Mouse (Mus musculus): ENCODE data around the gene Rfwd3. TPM values are rescaled to one million over a fixed set of nuclear protein-coding genes. Genes with fewer than 3 reads are reported as not detected.

Gene Rfwd3
- polyA plus RNA-seq (2015; fragmentation: Nextera tagmentation; extraction: Ambion mirVana) = 16.0 and 16.1 TPM in 2 replicates

DNA sequence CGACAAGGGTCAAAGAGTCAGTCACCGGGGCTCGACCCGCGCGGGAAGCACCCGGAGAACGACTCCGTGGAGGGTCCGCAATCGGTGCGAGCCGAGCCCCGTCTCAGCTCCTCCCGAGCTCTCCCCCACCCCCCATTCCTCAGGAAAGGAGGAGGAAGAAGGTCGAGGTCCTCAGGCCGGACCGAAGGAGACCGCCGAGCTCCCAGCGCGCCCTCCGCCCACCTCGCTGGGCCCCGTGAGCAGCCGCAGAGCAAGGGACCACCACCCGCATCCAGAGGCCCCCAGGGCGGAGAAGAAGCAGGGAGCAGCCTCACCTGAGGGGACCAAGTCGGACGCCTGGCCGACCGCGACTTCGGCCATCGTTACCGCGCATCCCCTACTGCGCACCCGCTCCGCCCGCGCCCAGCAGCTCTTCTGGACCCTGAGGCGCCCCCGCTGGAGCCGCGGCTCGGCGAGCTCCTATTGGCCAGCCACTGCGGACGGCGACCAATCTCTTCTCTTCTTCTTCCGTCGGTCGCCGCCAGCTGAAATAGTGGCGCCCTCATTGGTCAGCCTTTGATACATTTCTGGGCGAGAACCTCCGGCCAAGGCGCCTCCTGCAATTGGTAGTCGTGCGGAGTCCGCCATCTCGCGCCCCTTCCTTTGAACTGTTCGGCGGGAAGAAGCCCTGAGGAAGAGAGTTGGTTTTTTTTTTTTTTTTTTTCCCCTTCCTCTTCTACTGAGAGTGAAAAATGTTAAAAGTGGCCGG lies at the start of gene Rfwd3:
Rfwd3 (minus strand) TSS at position 402 of the 748 bp plus-strand sequence.
- peak within 1 kb of the TSS; percentile 79 for H3K27ac ChIP-seq (ENCODE audit: low read depth, low read length)
- H3K36me3 ChIP-seq (ENCODE audit: control insufficient read depth, insufficient read depth) = peaks cover under 1% of the 10 kb centered on the region; the same call in 1 of the 2 replicates
- peak; percentile 49 for TF ChIP-seq CTCF (IDR thresholded peaks at IDR 0.05; ENCODE audit: low read depth)
- ATAC-seq = peak; percentile 99
- peak within 1 kb of the TSS; percentile 73 for H3K4me2 ChIP-seq (replicated peaks; ENCODE audit: low read depth)
- H3K27me3 ChIP-seq (replicated peaks; ENCODE audit: control insufficient read depth, insufficient read depth, low read length) = no peaks in the 10 kb centered on the region
- H3K9ac ChIP-seq (ENCODE audit: low read depth, low read length) = peak within 1 kb of the TSS; percentile 94
- H3K9me3 ChIP-seq (ENCODE audit: control insufficient read depth) = no peaks in the 10 kb centered on the region
- H3K4me1 ChIP-seq (replicated peaks; ENCODE audit: control insufficient read depth, insufficient read depth, low read length) = no peaks in the 10 kb centered on the region
- H3K4me3 ChIP-seq (ENCODE audit: low read depth, low read length) = peak within 1 kb of the TSS; percentile 95
- under 1% methylated on average over 63 of the region's 67 CpGs for WGBS

DNA sequence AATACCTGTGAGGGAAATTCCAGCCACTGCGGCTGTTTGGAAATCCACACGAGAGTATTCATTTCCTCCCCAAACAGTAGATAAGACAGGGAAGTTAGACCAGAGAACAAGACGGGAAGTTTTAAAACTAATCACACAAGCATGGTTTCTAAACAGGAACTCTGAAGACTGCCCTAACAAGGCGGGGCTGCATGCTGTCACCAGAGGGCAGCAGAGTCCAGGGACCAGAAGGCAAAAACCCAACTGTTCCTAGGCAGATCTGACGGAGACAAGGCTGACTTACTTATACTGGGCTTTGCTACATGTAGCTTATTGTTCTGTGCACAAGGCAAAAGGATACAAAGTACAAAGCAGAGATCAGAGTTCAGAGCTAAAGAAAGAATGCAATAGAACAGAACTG lies 43.2 kb upstream of the Rfwd3 start:
- no peaks in the 10 kb centered on the region for H3K27me3 ChIP-seq (replicated peaks; ENCODE audit: control insufficient read depth, insufficient read depth, low read length)
- H3K27ac ChIP-seq (ENCODE audit: low read depth, low read length) = no peak overlapping the region
- H3K9ac ChIP-seq (ENCODE audit: low read depth, low read length) = no peak overlapping the region
- no peaks in the 10 kb centered on the region for H3K36me3 ChIP-seq (ENCODE audit: control insufficient read depth, insufficient read depth)
- no peaks in the 10 kb centered on the region for H3K4me1 ChIP-seq (replicated peaks; ENCODE audit: control insufficient read depth, insufficient read depth, low read length)
- WGBS = 7% methylated on average over 5 of the region's 5 CpGs
- no peak overlapping the region for H3K4me2 ChIP-seq (replicated peaks; ENCODE audit: low read depth)
- peak; percentile 69 for ATAC-seq
- TF ChIP-seq CTCF (IDR thresholded peaks at IDR 0.05; ENCODE audit: low read depth) = peak; percentile 99
- no peak overlapping the region for H3K4me3 ChIP-seq (ENCODE audit: low read depth, low read length)
- H3K9me3 ChIP-seq (ENCODE audit: control insufficient read depth) = no peaks in the 10 kb centered on the region

- Histone ChIP-seq H3K4me2 (replicated peaks; ENCODE audit: low read depth) (no peak overlapping the region), H3K4me3 (ENCODE audit: low read depth, low read length) (no peak overlapping the region), H3K27ac (ENCODE audit: low read depth, low read length) (no peak overlapping the region), H3K9ac (ENCODE audit: low read depth, low read length) (no peak overlapping the region), H3K36me3 (ENCODE audit: control insufficient read depth, insufficient read depth) (no peaks in the 10 kb centered on the region), H3K4me1 (replicated peaks; ENCODE audit: control insufficient read depth, insufficient read depth, low read length) (no peaks in the 10 kb centered on the region), H3K27me3 (replicated peaks; ENCODE audit: control insufficient read depth, insufficient read depth, low read length) (no peaks in the 10 kb centered on the region), H3K9me3 (ENCODE audit: control insufficient read depth) (no peaks in the 10 kb centered on the region)
- ATAC-seq = no peak
- no peak for TF ChIP-seq CTCF (IDR thresholded peaks at IDR 0.05; ENCODE audit: low read depth)
- WGBS = 66% methylated on average over 3 of the region's 3 CpGs
Observed at GRCm38 (mm10) chr8:111340186-111340585, 40.2 kb upstream of the Rfwd3 start.

DNA sequence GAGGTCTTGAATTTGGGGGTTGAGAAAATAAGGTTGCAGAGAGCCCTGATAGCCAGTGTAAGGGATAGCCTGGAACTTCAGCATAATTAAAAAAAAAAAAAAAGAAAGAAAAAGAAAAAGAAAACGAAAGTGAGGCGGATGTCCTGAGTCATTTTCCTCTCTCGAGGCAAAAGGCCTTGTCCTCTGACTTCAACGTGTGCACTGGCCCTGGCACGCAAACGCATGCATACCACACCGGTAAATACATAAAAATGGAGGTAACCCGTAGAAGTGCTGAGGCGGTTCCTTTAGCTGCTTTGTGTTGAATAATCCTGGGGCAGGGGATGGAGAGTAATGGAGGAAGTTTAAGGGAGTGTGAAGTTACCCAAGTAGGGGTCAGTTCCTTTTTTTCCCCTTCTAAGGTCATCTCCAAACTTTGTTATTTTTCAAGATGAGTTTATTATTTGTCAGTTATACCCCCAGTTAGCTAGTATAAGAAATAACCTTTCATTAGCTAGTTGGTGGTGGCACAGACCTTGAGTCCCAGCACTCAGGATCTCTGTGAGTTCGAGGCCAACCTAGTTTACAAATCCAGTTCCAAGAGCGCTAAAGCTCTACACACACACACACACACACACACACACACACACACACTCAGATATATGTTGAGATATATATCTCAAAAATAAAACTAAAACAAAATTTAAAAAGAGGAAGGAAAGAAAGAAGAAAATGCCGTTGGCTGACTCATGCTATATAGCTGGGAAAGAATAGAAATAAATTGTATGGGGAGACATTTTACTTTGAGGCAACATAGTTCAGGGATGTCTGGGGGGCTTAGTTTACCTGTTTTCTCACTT lies 38.6 kb upstream of the Rfwd3 start:
- no peaks in the 10 kb centered on the region for H3K4me1 ChIP-seq (replicated peaks; ENCODE audit: control insufficient read depth, insufficient read depth, low read length)
- ATAC-seq = no peak; the same call in 1 of the 2 replicates
- peak overlapping the region; percentile 52 for H3K4me3 ChIP-seq (ENCODE audit: low read depth, low read length)
- TF ChIP-seq CTCF (IDR thresholded peaks at IDR 0.05; ENCODE audit: low read depth) = no peak
- no peaks in the 10 kb centered on the region for H3K36me3 ChIP-seq (ENCODE audit: control insufficient read depth, insufficient read depth)
- H3K27me3 ChIP-seq (replicated peaks; ENCODE audit: control insufficient read depth, insufficient read depth, low read length) = no peaks in the 10 kb centered on the region
- no peak overlapping the region for H3K27ac ChIP-seq (ENCODE audit: low read depth, low read length)
- H3K4me2 ChIP-seq (replicated peaks; ENCODE audit: low read depth) = peak overlapping the region; percentile 87
- H3K9me3 ChIP-seq (ENCODE audit: control insufficient read depth) = no peaks in the 10 kb centered on the region
- 37% methylated on average over 12 of the region's 12 CpGs for WGBS
- H3K9ac ChIP-seq (ENCODE audit: low read depth, low read length) = no peak overlapping the region

DNA sequence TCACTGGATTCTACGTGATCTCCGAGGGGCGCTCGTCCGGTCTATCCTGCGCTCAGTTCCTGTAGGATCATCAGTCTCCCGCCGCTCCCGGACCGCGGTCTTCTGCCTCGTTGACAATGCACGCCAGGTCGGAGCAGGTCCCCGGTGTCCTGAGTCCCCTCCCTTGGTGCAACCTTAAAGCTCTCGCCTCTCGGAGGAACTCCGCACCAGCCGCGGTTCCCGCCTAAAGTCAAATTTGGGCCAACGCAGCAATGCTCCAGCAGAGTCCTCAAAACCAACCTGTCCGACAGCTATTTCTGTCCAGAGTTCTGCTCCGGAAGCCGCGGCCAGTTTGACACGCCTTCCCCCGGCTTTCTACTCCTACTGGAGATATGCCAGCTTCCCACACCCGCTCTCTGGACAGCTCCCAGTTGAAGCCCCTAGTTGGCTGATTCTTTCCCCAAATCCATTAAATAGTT lies 37.9 kb upstream of the Rfwd3 start, which contains the start of gene Mlkl:
Mlkl (minus strand) TSS at position 288 of the 458 bp plus-strand sequence.
- Histone ChIP-seq H3K9me3 (ENCODE audit: control insufficient read depth) (no peaks in the 10 kb centered on the region), H3K27me3 (replicated peaks; ENCODE audit: control insufficient read depth, insufficient read depth, low read length) (no peaks in the 10 kb centered on the region), H3K4me3 (ENCODE audit: low read depth, low read length) (peak within 1 kb of the TSS; percentile 52), H3K27ac (ENCODE audit: low read depth, low read length) (no peak within 1 kb of the TSS; the same call in 1 of the 2 replicates), H3K4me1 (replicated peaks; ENCODE audit: control insufficient read depth, insufficient read depth, low read length) (no peaks in the 10 kb centered on the region), H3K9ac (ENCODE audit: low read depth, low read length) (peak within 1 kb of the TSS; percentile 37), H3K36me3 (ENCODE audit: control insufficient read depth, insufficient read depth) (no peaks in the 10 kb centered on the region), H3K4me2 (replicated peaks; ENCODE audit: low read depth) (peak within 1 kb of the TSS; percentile 87)
- under 1% methylated on average over 29 of the region's 29 CpGs for WGBS
- peak; percentile 57 for ATAC-seq
- no peak for TF ChIP-seq CTCF (IDR thresholded peaks at IDR 0.05; ENCODE audit: low read depth)

All from intestine, postnatal 0 days (tissue).